Mouse (Mus musculus): Measurements from ENCODE around the gene C1qtnf6. TPM values are rescaled to one million over a fixed set of nuclear protein-coding genes. Genes with fewer than 3 reads are reported as not detected.

Gene C1qtnf6
- polyA plus RNA-seq, 1 experiment = 23.6 TPM

GRCm38 (mm10) chr15:78535723-78536421 lies 4.7 kb upstream of the C1qtnf6 start:
- no peaks in the 10 kb centered on the region for H3K27me3 ChIP-seq (ENCODE audit: control insufficient read depth, insufficient read depth, low read length)
- H3K4me1 ChIP-seq (ENCODE audit: control insufficient read depth, insufficient read depth, insufficient read length) = no peaks in the 10 kb centered on the region; the same call in 1 of the 2 replicates
- no peak for DNase-seq (ENCODE audit: low read depth in 1 of 2, low spot score in 2 of 2)
- no peaks in the 10 kb centered on the region for H3K36me3 ChIP-seq (ENCODE audit: control insufficient read depth, insufficient read depth, low read length)
- H3K4me3 ChIP-seq (ENCODE audit: extremely low read depth, insufficient read depth, insufficient read length) = no peak overlapping the region
- WGBS = 83% methylated on average over 10 of the region's 10 CpGs
- TF ChIP-seq CTCF (IDR thresholded peaks at IDR 0.05; ENCODE audit: extremely low read depth, insufficient read depth, insufficient read length, insufficient replicate concordance) (no peak), POLR2A (IDR thresholded peaks at IDR 0.05; ENCODE audit: low read depth, low read length) (no peak)
- H3K27ac ChIP-seq (ENCODE audit: insufficient read depth, low read length) = no peak overlapping the region

DNA sequence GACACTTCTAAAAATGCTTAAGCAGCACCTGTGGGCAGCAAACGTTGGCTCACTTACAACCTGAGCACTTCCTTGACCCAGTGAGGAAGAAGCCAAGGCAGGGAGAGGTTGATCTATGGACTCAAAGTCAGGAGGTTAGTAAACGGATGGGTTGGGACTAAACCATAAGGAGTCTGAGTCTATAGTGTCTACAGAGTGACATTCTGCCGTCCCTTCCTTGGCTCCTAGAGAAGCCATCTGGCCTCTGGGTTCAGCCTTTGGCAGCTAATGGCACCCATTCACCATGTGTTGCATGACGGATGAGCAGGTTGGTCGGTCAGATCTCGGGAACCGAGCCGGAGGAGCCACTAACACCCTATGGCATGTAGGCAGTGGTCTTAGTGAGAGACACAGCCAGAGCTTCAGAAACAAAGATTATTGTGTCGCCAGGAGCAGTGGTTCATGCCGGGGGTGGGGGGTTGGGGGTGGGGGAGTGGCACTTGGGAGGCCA lies 2.2 kb upstream of the C1qtnf6 start:
- Histone ChIP-seq H3K27me3 (ENCODE audit: control insufficient read depth, insufficient read depth, low read length) (no peaks in the 10 kb centered on the region), H3K36me3 (ENCODE audit: control insufficient read depth, insufficient read depth, low read length) (no peaks in the 10 kb centered on the region), H3K27ac (ENCODE audit: insufficient read depth, low read length) (no peak overlapping the region), H3K4me3 (ENCODE audit: extremely low read depth, insufficient read depth, insufficient read length) (no peak overlapping the region), H3K4me1 (ENCODE audit: control insufficient read depth, insufficient read depth, insufficient read length) (peaks cover 6% of the 10 kb centered on the region; the same call in 1 of the 2 replicates)
- WGBS = 85% methylated on average over 10 of the region's 10 CpGs
- no peak for DNase-seq (ENCODE audit: low read depth in 1 of 2, low spot score in 2 of 2)
- no peak for TF ChIP-seq POLR2A (IDR thresholded peaks at IDR 0.05; ENCODE audit: low read depth, low read length)
- TF ChIP-seq CTCF (IDR thresholded peaks at IDR 0.05; ENCODE audit: extremely low read depth, insufficient read depth, insufficient read length, insufficient replicate concordance) = no peak

GRCm38 (mm10) chr15:78532566-78533345 lies 1.5 kb upstream of the C1qtnf6 start:
- no peak for DNase-seq (ENCODE audit: low read depth in 1 of 2, low spot score in 2 of 2)
- H3K36me3 ChIP-seq (ENCODE audit: control insufficient read depth, insufficient read depth, low read length) = no peaks in the 10 kb centered on the region
- no peak for TF ChIP-seq CTCF (IDR thresholded peaks at IDR 0.05; ENCODE audit: extremely low read depth, insufficient read depth, insufficient read length, insufficient replicate concordance)
- TF ChIP-seq POLR2A (IDR thresholded peaks at IDR 0.05; ENCODE audit: low read depth, low read length) = no peak
- 84% methylated on average over 10 of the region's 10 CpGs for WGBS
- H3K4me3 ChIP-seq (ENCODE audit: extremely low read depth, insufficient read depth, insufficient read length) = no peak overlapping the region
- peaks cover 7% of the 10 kb centered on the region; the same call in 1 of the 2 replicates for H3K4me1 ChIP-seq (ENCODE audit: control insufficient read depth, insufficient read depth, insufficient read length)
- no peak overlapping the region for H3K27ac ChIP-seq (ENCODE audit: insufficient read depth, low read length)
- H3K27me3 ChIP-seq (ENCODE audit: control insufficient read depth, insufficient read depth, low read length) = no peaks in the 10 kb centered on the region

- TF ChIP-seq CTCF (IDR thresholded peaks at IDR 0.05; ENCODE audit: extremely low read depth, insufficient read depth, insufficient read length, insufficient replicate concordance) (peak; percentile 98), POLR2A (IDR thresholded peaks at IDR 0.05; ENCODE audit: low read depth, low read length) (no peak)
- H3K4me1 ChIP-seq (ENCODE audit: control insufficient read depth, insufficient read depth, insufficient read length) = peaks cover 7% of the 10 kb centered on the region; the same call in 1 of the 2 replicates
- peak overlapping the region; percentile 57 for H3K4me3 ChIP-seq (ENCODE audit: extremely low read depth, insufficient read depth, insufficient read length)
- peak overlapping the region; percentile 74 for H3K27ac ChIP-seq (ENCODE audit: insufficient read depth, low read length)
- H3K36me3 ChIP-seq (ENCODE audit: control insufficient read depth, insufficient read depth, low read length) = no peaks in the 10 kb centered on the region
- under 1% methylated on average over 25 of the region's 25 CpGs for WGBS
- peak; percentile 95 to 99 for DNase-seq (ENCODE audit: low read depth in 1 of 2, low spot score in 2 of 2)
- no peaks in the 10 kb centered on the region for H3K27me3 ChIP-seq (ENCODE audit: control insufficient read depth, insufficient read depth, low read length)
Observed at GRCm38 (mm10) chr15:78531901-78532469, 769 bp upstream of the C1qtnf6 start.

DNA sequence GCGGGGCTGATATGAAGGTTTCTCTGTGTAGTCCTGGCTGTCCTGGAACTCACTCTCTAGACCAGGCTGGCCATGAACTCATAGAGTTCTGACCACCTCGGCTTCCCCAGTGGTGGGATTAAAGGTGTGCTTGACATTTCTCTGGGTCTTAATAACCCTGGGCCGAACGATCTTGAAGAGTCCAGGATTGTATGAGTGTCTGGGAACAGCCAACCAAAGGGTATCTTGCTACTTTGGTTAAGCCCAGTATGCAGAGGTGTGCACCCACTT lies 170 bp upstream of the C1qtnf6 start:
- H3K27ac ChIP-seq (ENCODE audit: insufficient read depth, low read length) = peak overlapping the region; percentile 74
- TF ChIP-seq CTCF (IDR thresholded peaks at IDR 0.05; ENCODE audit: extremely low read depth, insufficient read depth, insufficient read length, insufficient replicate concordance) (no peak), POLR2A (IDR thresholded peaks at IDR 0.05; ENCODE audit: low read depth, low read length) (no peak)
- 78% methylated on average over 4 of the region's 4 CpGs for WGBS

GRCm38 (mm10) chr15:78530141-78530540 lies 1.1 kb downstream of the C1qtnf6 start:
- TF ChIP-seq POLR2A (IDR thresholded peaks at IDR 0.05; ENCODE audit: low read depth, low read length) (no peak), CTCF (IDR thresholded peaks at IDR 0.05; ENCODE audit: extremely low read depth, insufficient read depth, insufficient read length, insufficient replicate concordance) (no peak)
- 86% methylated on average over 3 of the region's 3 CpGs for WGBS
- peaks cover 7% of the 10 kb centered on the region; the same call in 1 of the 2 replicates for H3K4me1 ChIP-seq (ENCODE audit: control insufficient read depth, insufficient read depth, insufficient read length)
- H3K27me3 ChIP-seq (ENCODE audit: control insufficient read depth, insufficient read depth, low read length) = no peaks in the 10 kb centered on the region
- H3K4me3 ChIP-seq (ENCODE audit: extremely low read depth, insufficient read depth, insufficient read length) = no peak overlapping the region
- peak overlapping the region; percentile 72 for H3K27ac ChIP-seq (ENCODE audit: insufficient read depth, low read length)
- no peaks in the 10 kb centered on the region for H3K36me3 ChIP-seq (ENCODE audit: control insufficient read depth, insufficient read depth, low read length)
- no peak for DNase-seq (ENCODE audit: low read depth in 1 of 2, low spot score in 2 of 2)

More for the DNA sequence above, 170 bp upstream of the C1qtnf6 start:
- Histone ChIP-seq H3K4me3 (ENCODE audit: extremely low read depth, insufficient read depth, insufficient read length) (no peak overlapping the region), H3K27me3 (ENCODE audit: control insufficient read depth, insufficient read depth, low read length) (no peaks in the 10 kb centered on the region), H3K36me3 (ENCODE audit: control insufficient read depth, insufficient read depth, low read length) (no peaks in the 10 kb centered on the region), H3K4me1 (ENCODE audit: control insufficient read depth, insufficient read depth, insufficient read length) (peaks cover 7% of the 10 kb centered on the region; the same call in 1 of the 2 replicates)
- no peak for DNase-seq (ENCODE audit: low read depth in 1 of 2, low spot score in 2 of 2)

Measured in spleen, adult 2 months (tissue).